Mouse (Mus musculus) stomach, embryonic 16.5 days (tissue): ENCODE data around the gene Rhox13. TPM values are rescaled to one million over a fixed set of nuclear protein-coding genes. Genes with fewer than 3 reads are reported as not detected.

ENCODE experiments used
- polyA plus RNA-seq: library from polyadenylated mRNA; unstranded; fragments of >200 nt; fragmentation: Nextera tagmentation; extraction: Ambion mirVana; gene quantifications from 2 replicates; pipeline ENCODE4 v1.2.1, GENCODE M21; 2015

The Rhox13 gene
- polyA plus RNA-seq, 1 experiment from 2014 or later = not detected

Other genes with a start within 250 kb of the Rhox13 start
- not detected in 2 replicates for gene Rhox8, start 242.3 kb upstream of the Rhox13 start, polyA plus RNA-seq
- not detected in 2 replicates for gene Rhox7b, start 224.0 kb upstream of the Rhox13 start, polyA plus RNA-seq
- not detected in 2 replicates for gene Rhox9, start 219.4 kb upstream of the Rhox13 start, polyA plus RNA-seq
- gene Btg1-ps1, start 102.4 kb upstream of the Rhox13 start, polyA plus RNA-seq = not detected in 2 replicates
- gene Btg1-ps2, start 78.1 kb upstream of the Rhox13 start, polyA plus RNA-seq = not detected in 2 replicates
- gene Rhox10, start 54.7 kb upstream of the Rhox13 start, polyA plus RNA-seq = not detected in 2 replicates
- not detected in 2 replicates for gene Rhox11, start 36.1 kb upstream of the Rhox13 start, polyA plus RNA-seq
- gene Rhox12, start 10.3 kb upstream of the Rhox13 start, polyA plus RNA-seq = not detected in 2 replicates
- gene Zbtb33, start 68.6 kb downstream of the Rhox13 start, polyA plus RNA-seq = 2.8 and 2.9 TPM in 2 replicates
- 37.9 and 38.6 TPM in 2 replicates for gene Tmem255a, start 131.2 kb downstream of the Rhox13 start, polyA plus RNA-seq
- 0.67 and 15.4 TPM in 2 replicates for gene Atp1b4, start 195.0 kb downstream of the Rhox13 start, polyA plus RNA-seq